Mouse (Mus musculus) C2C12 (cell line): ENCODE data around the gene Sec14l5.
"Not testable (repeated sequence)": the region's sequence is repeated elsewhere in the genome, so short reads cannot be mapped to it uniquely, and the experiment has no call there.

ENCODE experiments used
- CEBPB ChIP-seq: IDR thresholded peaks from one replicate; pipeline ENCODE4 v1.6.1; 2011; ENCODE audit warnings: low read depth, mild to moderate bottlenecking, control low read depth, moderate library complexity
- CTCF ChIP-seq: IDR thresholded peaks from one replicate; pipeline ENCODE4 v1.5.1; 2011; ENCODE audit not compliant: control insufficient read depth, insufficient read depth, insufficient read length
- MAX ChIP-seq: IDR thresholded peaks from one replicate; pipeline ENCODE4 v1.6.1; 2011; ENCODE audit warnings: mild to moderate bottlenecking, control low read depth
- USF1 ChIP-seq: IDR thresholded peaks from one replicate; pipeline ENCODE4 v1.6.1; 2011; ENCODE audit warnings: low read depth, mild to moderate bottlenecking, control low read depth, moderate library complexity

GRCm38 (mm10) chr16:5228103-5228502 is 81.2 kb downstream of the Sec14l5 start:
- not testable (repeated sequence) for TF ChIP-seq USF1, CTCF, CEBPB, MAX
